Mouse (Mus musculus) bone marrow, adult 2 months (tissue): ENCODE results near the gene Nckap1l.
"Not testable (repeated sequence)": the region's sequence is repeated elsewhere in the genome, so short reads cannot be mapped to it uniquely, and the experiment has no call there.

Experiments
- CTCF ChIP-seq: fragments of 200-500 bp; IDR thresholded peaks from 2 replicates; pipeline ENCODE4 v1.5.1; 2011; ENCODE audit warnings: low read length, control low read depth; ENCODE audit not compliant: control insufficient read depth, insufficient read depth
- POLR2A ChIP-seq: fragments of 200-500 bp; IDR thresholded peaks from 2 replicates; pipeline ENCODE4 v1.6.1; 2011; ENCODE audit warnings: low read depth, mild to moderate bottlenecking, control low read depth, low read length, borderline replicate concordance; ENCODE audit not compliant: control insufficient read depth

DNA sequence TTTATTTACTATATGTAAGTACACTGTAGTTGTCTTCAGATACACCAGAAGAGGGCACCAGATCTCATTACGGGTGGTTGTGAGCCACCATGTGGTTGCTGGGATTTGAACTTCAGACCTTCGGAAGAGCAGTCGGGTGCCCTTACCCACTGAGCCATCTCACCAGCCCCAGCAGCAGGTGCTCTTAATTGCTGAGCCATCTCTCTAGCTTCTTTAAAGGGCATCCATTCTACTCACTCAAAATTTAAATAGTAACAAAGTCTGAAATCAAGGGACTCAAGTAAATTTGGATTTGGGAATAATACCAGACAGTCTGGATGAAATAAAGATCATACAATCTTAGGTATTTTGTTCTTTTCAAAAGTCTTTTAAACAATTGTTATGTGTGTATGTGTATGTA lies 48.0 kb upstream of the Nckap1l start:
- TF ChIP-seq CTCF, POLR2A: not testable (repeated sequence)
